Mouse (Mus musculus) kidney, adult 2 months (tissue): ENCODE results near the gene Tns4. TPM values are rescaled to one million over a fixed set of nuclear protein-coding genes. Genes with fewer than 3 reads are reported as not detected.

ENCODE experiments used
- DNase-seq: peaks from one replicate; pipeline ENCODE4 v3.0.0; 2021
- H3K27ac ChIP-seq: fragments of 200-500 bp; 2 replicates; pipeline ENCODE4 v1.5.1; 2012; ENCODE audit warnings: low read depth, low read length, control low read depth, inconsistent platforms; ENCODE audit not compliant: insufficient read depth
- H3K27me3 ChIP-seq: fragments of 200-500 bp; replicated peaks from 2 replicates; pipeline ENCODE4 v1.6.1; 2012; ENCODE audit warnings: mild to moderate bottlenecking, moderate library complexity, low read length, inconsistent platforms; ENCODE audit not compliant: control insufficient read depth, insufficient read depth
- H3K36me3 ChIP-seq: fragments of 200-500 bp; 2 replicates; pipeline ENCODE4 v1.6.1; 2012; ENCODE audit warnings: mild to moderate bottlenecking, moderate library complexity, low read length, inconsistent platforms; ENCODE audit not compliant: control insufficient read depth, insufficient read depth
- H3K4me1 ChIP-seq: fragments of 200-500 bp; 2 replicates; pipeline ENCODE4 v1.6.1; 2011; ENCODE audit warnings: low read length; ENCODE audit not compliant: control insufficient read depth, insufficient read depth
- H3K4me3 ChIP-seq: fragments of 200-500 bp; 2 replicates; pipeline ENCODE4 v1.5.1; 2011; ENCODE audit warnings: mild to moderate bottlenecking, low read depth, low read length, control low read depth; ENCODE audit not compliant: insufficient read depth
- CTCF ChIP-seq: fragments of 200-500 bp; conservative IDR thresholded peaks from 2 replicates; pipeline ENCODE4 v1.5.1; 2011; ENCODE audit warnings: low read depth, mild to moderate bottlenecking, control low read depth, low read length, moderate library complexity, mixed read lengths; ENCODE audit not compliant: insufficient read depth, insufficient read length
- POLR2A ChIP-seq: fragments of 200-500 bp; IDR thresholded peaks from one replicate; pipeline ENCODE4 v1.6.1; 2011; ENCODE audit warnings: low read depth, low read length, control low read depth
- WGBS: fragments of 180-500 bp; shearing (Covaris S2); methylation state at CpG from one replicate; pipeline ENCODE4 v1.1.7; 2018; 5-methylcytosine and 5-hydroxymethylcytosine counted together
- polyA plus RNA-seq: library from polyadenylated mRNA; depleted of rRNA; stranded (reverse); fragments of >200 nt; gene quantifications from 2 replicates; pipeline ENCODE4 v1.2.3, GENCODE M21; 2012

Gene Tns4
- polyA plus RNA-seq, 1 experiment = 0.86 TPM

DNA sequence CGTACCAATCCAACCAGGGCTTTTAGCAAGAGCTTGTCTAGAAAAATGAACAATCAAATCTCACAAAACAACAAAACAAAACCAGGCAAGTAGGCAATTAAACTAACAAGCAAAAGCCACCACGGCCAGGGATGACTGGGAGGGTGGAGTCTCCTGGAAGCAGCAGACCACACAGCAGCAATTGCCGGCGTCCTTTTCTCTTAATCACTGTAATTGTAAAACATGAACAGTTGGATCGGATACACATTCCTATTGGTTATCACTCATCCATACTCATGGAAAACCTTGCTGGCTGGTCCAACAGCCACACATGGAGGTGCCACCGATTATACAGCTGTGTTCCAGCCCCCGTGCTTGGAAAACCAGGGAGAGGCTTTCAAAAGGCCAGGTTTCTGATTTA, 28.8 kb upstream of the Tns4 start:
- no peak overlapping the region for H3K27ac ChIP-seq
- DNase-seq = no peak
- TF ChIP-seq POLR2A = no peak
- TF ChIP-seq CTCF = no peak
- H3K27me3 ChIP-seq = no peaks in the 10 kb centered on the region
- H3K4me3 ChIP-seq = no peak overlapping the region
- WGBS = 92% methylated on average over 7 of the region's 7 CpGs
- no peaks in the 10 kb centered on the region for H3K36me3 ChIP-seq
- H3K4me1 ChIP-seq = no peaks in the 10 kb centered on the region

DNA sequence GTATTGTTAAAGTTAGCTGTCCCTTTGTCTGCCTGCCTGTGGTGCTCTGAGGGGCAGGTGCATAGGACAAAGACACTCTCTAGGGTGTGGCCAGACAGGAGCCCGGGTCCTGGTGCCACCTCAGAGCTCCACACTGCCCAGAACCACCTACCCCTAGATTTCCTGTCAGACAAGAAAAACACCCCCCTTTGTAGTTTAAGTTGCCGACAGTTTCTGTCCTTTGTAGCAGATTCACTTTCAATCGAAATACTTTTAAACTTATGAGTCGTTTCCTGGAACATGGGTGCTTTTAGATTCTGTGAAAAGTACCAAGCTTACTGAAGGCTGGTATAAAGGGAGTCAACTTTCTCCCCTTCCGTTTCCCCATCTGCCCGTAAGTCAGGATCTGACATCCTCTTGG, 26.8 kb upstream of the Tns4 start:
- H3K36me3 ChIP-seq = no peaks in the 10 kb centered on the region
- TF ChIP-seq POLR2A = no peak
- TF ChIP-seq CTCF = no peak
- no peak overlapping the region for H3K27ac ChIP-seq

DNA sequence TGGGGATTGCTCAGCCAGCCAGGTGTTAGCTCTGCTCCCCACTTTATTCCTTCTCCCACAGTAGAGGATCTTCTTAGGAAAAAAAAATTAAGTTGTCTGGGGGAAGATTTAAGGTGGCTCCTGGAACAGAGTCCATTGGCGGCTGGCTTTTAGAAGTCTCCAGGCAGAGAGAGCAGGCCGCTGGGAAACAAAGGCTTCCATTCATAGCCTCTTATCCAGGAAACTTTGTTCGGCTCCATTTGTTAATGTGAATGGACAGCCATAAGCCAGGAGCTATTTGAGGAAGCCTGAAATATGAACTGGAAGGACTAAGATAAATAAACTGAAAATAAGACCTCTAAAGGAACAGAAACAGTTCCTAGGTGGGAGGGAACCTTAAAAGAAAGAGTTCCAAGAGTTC, 24.0 kb upstream of the Tns4 start:
- H3K27me3 ChIP-seq = no peaks in the 10 kb centered on the region
- H3K36me3 ChIP-seq = no peaks in the 10 kb centered on the region
- no peaks in the 10 kb centered on the region for H3K4me1 ChIP-seq
- TF ChIP-seq CTCF (no peak), POLR2A (no peak)
- H3K27ac ChIP-seq = no peak overlapping the region
- no peak for DNase-seq
- H3K4me3 ChIP-seq = no peak overlapping the region
- 35% methylated on average over 3 of the region's 3 CpGs for WGBS

More for the DNA sequence above, 26.8 kb upstream of the Tns4 start:
- no peak for DNase-seq
- no peaks in the 10 kb centered on the region for H3K27me3 ChIP-seq
- H3K4me3 ChIP-seq = no peak overlapping the region
- no peaks in the 10 kb centered on the region for H3K4me1 ChIP-seq
- WGBS = 67% methylated on average over 6 of the region's 6 CpGs

DNA sequence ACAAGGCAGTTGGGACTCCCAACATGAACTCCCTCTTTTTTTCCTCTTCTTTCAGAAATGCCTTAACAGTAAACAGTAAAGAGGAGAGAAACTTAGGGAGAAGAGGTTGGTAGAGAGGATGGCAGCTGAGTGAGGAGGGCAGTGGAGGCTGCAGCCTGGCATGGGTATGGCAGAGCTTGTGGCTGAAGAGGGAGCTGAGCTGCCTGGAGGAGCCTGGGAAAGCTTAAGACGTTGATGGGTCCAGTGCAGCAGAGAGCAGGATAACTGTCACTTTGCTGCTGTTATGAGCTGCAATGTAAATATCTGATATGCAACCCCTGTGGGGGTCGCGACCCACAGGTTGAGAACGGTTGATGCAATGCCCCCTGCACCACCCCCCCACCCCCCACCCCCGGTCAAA, 23.6 kb upstream of the Tns4 start:
- TF ChIP-seq CTCF (no peak), POLR2A (no peak)
- no peak for DNase-seq
- H3K4me3 ChIP-seq = no peak overlapping the region
- WGBS = 34% methylated on average over 5 of the region's 5 CpGs
- no peaks in the 10 kb centered on the region for H3K27me3 ChIP-seq
- H3K4me1 ChIP-seq = no peaks in the 10 kb centered on the region
- H3K36me3 ChIP-seq = no peaks in the 10 kb centered on the region
- no peak overlapping the region for H3K27ac ChIP-seq

DNA sequence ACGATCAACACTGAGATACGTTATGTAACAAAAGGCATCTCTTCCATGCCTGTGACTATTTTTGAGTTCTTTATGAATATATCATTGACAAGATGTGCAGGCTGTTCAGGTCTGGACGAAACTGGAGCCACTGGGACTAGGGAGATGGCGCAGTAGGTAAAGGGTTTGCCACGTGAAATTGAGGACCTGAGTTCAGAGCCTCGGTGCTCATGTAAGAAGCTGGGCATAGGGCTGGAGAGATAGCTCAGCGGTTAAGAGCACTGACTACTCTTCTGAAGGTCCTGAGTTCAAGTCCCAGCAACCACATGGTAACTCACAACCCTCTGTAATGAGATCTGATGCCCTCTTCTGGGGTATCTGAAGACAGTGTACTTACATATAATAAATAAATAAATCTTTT, 22.5 kb upstream of the Tns4 start:
- TF ChIP-seq CTCF (no peak), POLR2A (no peak)

DNA sequence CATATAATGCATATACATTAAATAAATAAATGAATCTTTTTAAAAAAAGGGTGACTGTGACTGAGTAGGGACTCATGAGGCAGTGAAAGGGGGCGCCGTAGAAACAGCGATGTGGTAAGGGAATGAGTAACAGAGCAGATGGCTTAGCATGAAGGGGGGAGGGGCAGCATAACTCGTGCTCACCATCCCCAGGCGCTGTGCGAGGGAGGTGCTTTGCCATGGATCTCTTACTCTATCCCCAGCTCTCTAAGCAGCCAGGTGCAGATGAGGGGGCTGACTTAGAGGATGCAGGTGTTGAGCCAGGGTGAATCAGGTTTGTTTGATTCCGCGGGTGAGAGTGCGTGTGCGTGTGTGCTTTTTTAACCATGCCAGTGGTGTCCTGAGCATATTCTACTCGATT, 22.0 kb upstream of the Tns4 start:
- 39% methylated on average over 11 of the region's 11 CpGs for WGBS
- DNase-seq = no peak
- H3K27ac ChIP-seq = no peak overlapping the region
- no peak overlapping the region for H3K4me3 ChIP-seq
- H3K27me3 ChIP-seq = no peaks in the 10 kb centered on the region
- no peak for TF ChIP-seq POLR2A
- TF ChIP-seq CTCF = no peak
- no peaks in the 10 kb centered on the region for H3K36me3 ChIP-seq
- H3K4me1 ChIP-seq = peaks cover 6% of the 10 kb centered on the region

More for the DNA sequence above, 22.5 kb upstream of the Tns4 start:
- Histone ChIP-seq H3K36me3 (no peaks in the 10 kb centered on the region), H3K27ac (no peak overlapping the region), H3K27me3 (no peaks in the 10 kb centered on the region), H3K4me1 (peaks cover 2% of the 10 kb centered on the region), H3K4me3 (no peak overlapping the region)
- no peak for DNase-seq
- WGBS = 74% methylated on average over 7 of the region's 7 CpGs

DNA sequence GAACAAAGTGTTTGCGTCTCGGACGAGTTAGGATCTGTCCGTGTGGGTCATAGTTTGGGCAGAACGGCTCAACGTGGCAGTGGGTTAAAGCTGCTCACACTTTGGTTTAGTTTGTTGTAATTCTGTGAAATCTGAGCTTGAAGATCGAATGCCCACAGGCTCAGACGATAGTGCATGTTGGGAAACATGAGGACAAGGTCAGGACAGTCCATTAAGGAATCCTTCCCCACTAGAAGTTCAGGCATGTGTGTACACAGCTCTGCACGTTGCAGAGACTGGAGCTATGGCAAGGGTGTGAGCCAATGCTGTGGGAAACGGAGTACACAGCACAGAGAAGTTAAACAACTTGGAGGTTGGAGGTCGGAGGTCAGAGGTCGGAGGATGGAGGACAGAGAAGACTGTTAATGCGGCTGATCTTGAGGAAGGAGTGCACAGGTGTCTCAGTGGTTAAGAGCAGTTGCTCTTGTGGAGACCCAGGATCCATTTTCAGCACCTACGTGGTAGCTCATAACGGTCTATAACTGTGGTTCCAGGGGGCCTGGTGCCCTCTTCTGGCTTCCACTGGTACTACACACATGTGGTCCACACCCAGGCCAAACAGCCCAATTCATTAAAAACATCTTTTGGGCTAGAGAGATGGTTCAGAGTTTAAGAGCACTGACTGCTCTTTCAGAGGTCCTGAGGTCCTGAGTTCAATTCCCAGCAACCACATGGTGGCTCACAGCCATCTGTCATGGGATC, 21.4 kb upstream of the Tns4 start:
- H3K36me3 ChIP-seq = no peaks in the 10 kb centered on the region
- H3K27me3 ChIP-seq = no peaks in the 10 kb centered on the region
- DNase-seq = no peak
- no peak for TF ChIP-seq POLR2A
- TF ChIP-seq CTCF = peak; percentile 52
- H3K27ac ChIP-seq = no peak overlapping the region
- WGBS = 71% methylated on average over 15 of the region's 15 CpGs
- H3K4me3 ChIP-seq = no peak overlapping the region
- H3K4me1 ChIP-seq = peaks cover 7% of the 10 kb centered on the region
